Comparison of ENCODE assay signal across 9 mouse cellular contexts in genomic region chr12:57545371-57546241, GRCm38 (mm10). TPM values are rescaled to one million over a fixed set of nuclear protein-coding genes. Genes with fewer than 3 reads are reported as not detected.
DNase-seq lines count a peak whose midpoint lies in the region; ATAC-seq and TF ChIP-seq lines count a peak whose summit lies in the region.
"Had no signal": no experiment of that assay in that cellular context is flagged by ENCODE, and none has a peak within 500 bp of the region (broad histone marks: within the 10 kb centered on the region; RNA-seq: fewer than 3 reads in every experiment).

No protein-coding gene starts in this region.

- no peak overlapping the region for H3K27ac ChIP-seq in layer of hippocampus, adult 2 months
- H3K27ac ChIP-seq in embryonic facial prominence, embryonic 11.5 days (replicated peaks; ENCODE audit: low read depth, low read length) = no peak overlapping the region
- H3K27ac ChIP-seq in hindbrain, embryonic 14.5 days = no peak overlapping the region
- H3K27ac ChIP-seq in lung, embryonic 14.5 days (ENCODE audit: low read depth) = peak overlapping the region; percentile 97
- H3K27ac ChIP-seq in small intestine, adult 2 months (ENCODE audit: insufficient read depth, low read depth, low read length) = peak overlapping the region; percentile 51

- peak overlapping the region; percentile 94 for H3K4me2 ChIP-seq in embryonic facial prominence, embryonic 11.5 days (ENCODE audit: low read depth, low read length)
- peak overlapping the region; percentile 67 for H3K4me2 ChIP-seq in hindbrain, embryonic 14.5 days (replicated peaks)
- H3K4me2 ChIP-seq in lung, embryonic 14.5 days = peak overlapping the region; percentile 75

- peak overlapping the region; percentile 39; the same call in 1 of the 2 replicates for H3K9ac ChIP-seq in embryonic facial prominence, embryonic 11.5 days (replicated peaks; ENCODE audit: low read length)
- H3K9ac ChIP-seq in hindbrain, embryonic 14.5 days = 0 out of 2 replicates have a peak overlapping the region, but pooled peaks have one; percentile 7
- peak overlapping the region; percentile 80 for H3K9ac ChIP-seq in lung, embryonic 14.5 days

- H3K4me3 ChIP-seq in layer of hippocampus, adult 2 months = peak overlapping the region; percentile 34; the same call in 1 of the 2 replicates
- H3K4me3 ChIP-seq in embryonic facial prominence, embryonic 11.5 days (ENCODE audit: low read depth, low read length) = peak overlapping the region; percentile 40
- peak overlapping the region; percentile 24 for H3K4me3 ChIP-seq in hindbrain, embryonic 14.5 days (replicated peaks; ENCODE audit: low read length)
- peak overlapping the region; percentile 58 for H3K4me3 ChIP-seq in lung, embryonic 14.5 days (ENCODE audit: low read depth, low read length)
- peak overlapping the region; percentile 64 for H3K4me3 ChIP-seq in small intestine, adult 2 months (ENCODE audit: low read depth, low read length)

- peak; percentile 60; the same call in 1 of the 2 replicates for TF ChIP-seq POLR2A in small intestine, adult 2 months (IDR thresholded peaks at IDR 0.05; ENCODE audit: low read depth, low read length)

- no peaks in the 10 kb centered on the region for H3K36me3 ChIP-seq in embryonic facial prominence, embryonic 11.5 days (replicated peaks; ENCODE audit: control insufficient read depth, insufficient read depth, low read depth, low read length)
- no peaks in the 10 kb centered on the region for H3K36me3 ChIP-seq in hindbrain, embryonic 14.5 days (replicated peaks; ENCODE audit: control insufficient read depth, insufficient read depth)
- peaks cover 11% of the 10 kb centered on the region; the same call in 1 of the 2 replicates for H3K36me3 ChIP-seq in lung, embryonic 14.5 days (ENCODE audit: insufficient read depth)
- no peaks in the 10 kb centered on the region for H3K36me3 ChIP-seq in small intestine, adult 2 months (ENCODE audit: control insufficient read depth, insufficient read depth, low read length)

- ATAC-seq in embryonic facial prominence, embryonic 11.5 days (replicated peaks; ENCODE audit: insufficient number of reproducible peaks, low FRiP score, low TSS enrichment, low read depth) = peak; percentile 66; the same call in 1 of the 2 replicates
- peak; percentile 59 for ATAC-seq in hindbrain, embryonic 14.5 days (ENCODE audit: low FRiP score)
- ATAC-seq in lung, embryonic 14.5 days (ENCODE audit: insufficient read depth) = peak; percentile 62

- no peak for TF ChIP-seq CTCF in layer of hippocampus, adult 2 months (conservative IDR thresholded peaks at IDR 0.05)
- no peak for TF ChIP-seq CTCF in lung, embryonic 14.5 days (IDR thresholded peaks at IDR 0.05; ENCODE audit: low read depth)
- TF ChIP-seq CTCF in small intestine, adult 2 months (IDR thresholded peaks at IDR 0.05; ENCODE audit: extremely low read depth, insufficient read length, insufficient replicate concordance, low read depth, low read length) = no peak

- H3K4me1 ChIP-seq in embryonic facial prominence, embryonic 11.5 days (ENCODE audit: control insufficient read depth, insufficient read depth, low read length) = peaks cover 4% of the 10 kb centered on the region
- H3K4me1 ChIP-seq in hindbrain, embryonic 14.5 days (replicated peaks; ENCODE audit: control insufficient read depth, insufficient read depth, low read length) = no peaks in the 10 kb centered on the region; the same call in 1 of the 2 replicates
- peaks cover 4% of the 10 kb centered on the region; the same call in 1 of the 2 replicates for H3K4me1 ChIP-seq in lung, embryonic 14.5 days (ENCODE audit: insufficient read depth)
- no peaks in the 10 kb centered on the region; the same call in 1 of the 2 replicates for H3K4me1 ChIP-seq in small intestine, adult 2 months (ENCODE audit: control insufficient read depth, insufficient read depth, insufficient read length, low read length)

- H3K27me3 ChIP-seq in embryonic facial prominence, embryonic 11.5 days (ENCODE audit: control insufficient read depth, insufficient read depth, low read length) = peaks cover 83% of the 10 kb centered on the region
- H3K27me3 ChIP-seq in hindbrain, embryonic 14.5 days (ENCODE audit: control insufficient read depth, insufficient read depth, low read length) = peaks cover 96% of the 10 kb centered on the region
- peaks cover 92% of the 10 kb centered on the region for H3K27me3 ChIP-seq in lung, embryonic 14.5 days (ENCODE audit: insufficient read depth, low read length)
- H3K27me3 ChIP-seq in small intestine, adult 2 months (ENCODE audit: control insufficient read depth, insufficient read depth, low read length) = peaks cover 12% of the 10 kb centered on the region; the same call in 1 of the 2 replicates

- DNase-seq in layer of hippocampus, adult 2 months (ENCODE audit: low spot score in 2 of 2) = no peak
- no peak for DNase-seq in layer of hippocampus, adult 18-20 months (ENCODE audit: low spot score in 2 of 2)
- DNase-seq in embryonic facial prominence, embryonic 11.5 days (ENCODE audit: low spot score) = peak; percentile 55
- no peak for DNase-seq in hindbrain, embryonic 14.5 days (ENCODE audit: low spot score)
- DNase-seq in lung, embryonic 14.5 days = peak; percentile 63
- no peak for DNase-seq in layer of hippocampus, postnatal 14 days (ENCODE audit: low spot score in 2 of 2)
- no peak for DNase-seq in thymus, postnatal 0 days (ENCODE audit: low spot score)

- H3K9me3 ChIP-seq in embryonic facial prominence, embryonic 11.5 days (replicated peaks; ENCODE audit: control insufficient read depth, low read length) = no peaks in the 10 kb centered on the region
- H3K9me3 ChIP-seq in hindbrain, embryonic 14.5 days (ENCODE audit: control insufficient read depth, low read length) = no peaks in the 10 kb centered on the region
- H3K9me3 ChIP-seq in lung, embryonic 14.5 days (ENCODE audit: low read depth, low read length) = no peaks in the 10 kb centered on the region

- under 1% methylated on average over 70 of the region's 106 CpGs for WGBS in embryonic facial prominence, embryonic 11.5 days
- WGBS in hindbrain, embryonic 14.5 days = under 1% methylated on average over 67 of the region's 106 CpGs
- WGBS in lung, embryonic 14.5 days = under 1% methylated on average over 88 of the region's 106 CpGs
- 2% methylated on average over 105 of the region's 106 CpGs for WGBS in small intestine, adult 2 months

RNA-seq across cellular contexts. Expression of gene Foxa1, which starts 1.1 kb away (rescaled TPM):
- total RNA-seq in layer of hippocampus, adult 2 months (2021) = not detected
- not detected for total RNA-seq in layer of hippocampus, adult 18-20 months (2021)
- polyA plus RNA-seq in embryonic facial prominence, embryonic 11.5 days (2014; fragmentation: Nextera tagmentation; extraction: Ambion mirVana) = 1.5 and 1.9 TPM in 2 replicates
- 1.1 and 1.2 TPM in 2 replicates for polyA plus RNA-seq in hindbrain, embryonic 14.5 days (2014; fragmentation: Nextera tagmentation; extraction: Ambion mirVana)
- 21.1 and 22.5 TPM in 2 replicates for polyA plus RNA-seq in lung, embryonic 14.5 days (2014; fragmentation: Nextera tagmentation; extraction: Ambion mirVana)
- 17.0 and 17.7 TPM in 2 replicates for polyA plus RNA-seq in small intestine, adult 2 months (2012; rRNA removed)
- not detected for total RNA-seq in layer of hippocampus, postnatal 14 days (2021)
- 0.26 and 0.47 TPM in 2 replicates for polyA plus RNA-seq in thymus, postnatal 0 days (2015; fragmentation: Nextera tagmentation; extraction: Ambion mirVana)
- total RNA-seq: adrenal gland, adult 18-20 months had no signal

RNA-seq across cellular contexts. Expression of gene Ttc6, which starts 18.3 kb away (rescaled TPM):
- total RNA-seq in layer of hippocampus, adult 2 months (2021) = under 1 TPM; 0.22 to 0.23 TPM
- under 1 TPM; 0.10 to 0.12 TPM for total RNA-seq in layer of hippocampus, adult 18-20 months (2021)
- polyA plus RNA-seq in embryonic facial prominence, embryonic 11.5 days (2014; fragmentation: Nextera tagmentation; extraction: Ambion mirVana) = 0.31 and 0.38 TPM in 2 replicates
- polyA plus RNA-seq in hindbrain, embryonic 14.5 days (2014; fragmentation: Nextera tagmentation; extraction: Ambion mirVana) = 0.96 and 1.6 TPM in 2 replicates
- polyA plus RNA-seq in lung, embryonic 14.5 days (2014; fragmentation: Nextera tagmentation; extraction: Ambion mirVana) = 6.9 and 7.3 TPM in 2 replicates
- 0.72 and 1.3 TPM in 2 replicates for polyA plus RNA-seq in small intestine, adult 2 months (2012; rRNA removed)
- total RNA-seq in layer of hippocampus, postnatal 14 days (2021) = under 1 TPM; 0.30 to 0.48 TPM
- 0.06 and 0.17 TPM in 2 replicates for polyA plus RNA-seq in thymus, postnatal 0 days (2015; fragmentation: Nextera tagmentation; extraction: Ambion mirVana)
- total RNA-seq: adrenal gland, adult 18-20 months had no signal

Comparison
In these comparisons a context has a peak if more than half of its experiments do, and no peak if none do; other contexts are left out.
1. DNase-seq: peak in embryonic facial prominence, embryonic 11.5 days (single experiment) and lung, embryonic 14.5 days (single experiment); none in layer of hippocampus, adult 2 months (0 of 2), layer of hippocampus, adult 18-20 months (0 of 2), hindbrain, embryonic 14.5 days (single experiment), layer of hippocampus, postnatal 14 days (0 of 2) and thymus, postnatal 0 days (single experiment).
2. H3K27ac ChIP-seq: peak in lung, embryonic 14.5 days (single experiment) and small intestine, adult 2 months (single experiment); none in layer of hippocampus, adult 2 months (single experiment), embryonic facial prominence, embryonic 11.5 days (single experiment) and hindbrain, embryonic 14.5 days (single experiment).
3. H3K9ac ChIP-seq: peak in every context shown above with its lines; median percentile 80 in lung, embryonic 14.5 days; 39 in embryonic facial prominence, embryonic 11.5 days; 7 in hindbrain, embryonic 14.5 days.
4. Peak in every context shown above with its lines, with median percentiles within 50 percentile points of each other: H3K4me3 ChIP-seq, ATAC-seq and H3K4me2 ChIP-seq.